Mouse (Mus musculus) testis, adult 2 months (tissue): Measurements from ENCODE around the gene P3h2.

Experiments used
- CTCF ChIP-seq: fragments of 200-500 bp; IDR thresholded peaks from 2 replicates; pipeline ENCODE4 v1.5.1; 2012; ENCODE audit warnings: low read depth, mild to moderate bottlenecking, inconsistent platforms, low read length, moderate library complexity; ENCODE audit not compliant: control insufficient read depth, insufficient read depth, insufficient replicate concordance
- POLR2A ChIP-seq: fragments of 200-500 bp; IDR thresholded peaks from 2 replicates; pipeline ENCODE4 v1.6.1; 2012; ENCODE audit warnings: low read depth, mild to moderate bottlenecking, inconsistent platforms, low read length, moderate library complexity; ENCODE audit not compliant: control insufficient read depth

GRCm38 (mm10) chr16:26075063-26075462 is 30.5 kb downstream of the P3h2 start:
- no peak for TF ChIP-seq CTCF
- TF ChIP-seq POLR2A, result no peak
